Mouse (Mus musculus) kidney, adult 2 months (tissue): ENCODE results near the gene Enc1. TPM values are rescaled to one million over a fixed set of nuclear protein-coding genes. Genes with fewer than 3 reads are reported as not detected.

ENCODE experiments used
- DNase-seq: peaks from one replicate; pipeline ENCODE4 v3.0.0; 2021
- H3K27ac ChIP-seq: fragments of 200-500 bp; 2 replicates; pipeline ENCODE4 v1.5.1; 2012; ENCODE audit warnings: low read depth, low read length, control low read depth, inconsistent platforms; ENCODE audit not compliant: insufficient read depth
- H3K27me3 ChIP-seq: fragments of 200-500 bp; replicated peaks from 2 replicates; pipeline ENCODE4 v1.6.1; 2012; ENCODE audit warnings: mild to moderate bottlenecking, moderate library complexity, low read length, inconsistent platforms; ENCODE audit not compliant: control insufficient read depth, insufficient read depth
- H3K36me3 ChIP-seq: fragments of 200-500 bp; 2 replicates; pipeline ENCODE4 v1.6.1; 2012; ENCODE audit warnings: mild to moderate bottlenecking, moderate library complexity, low read length, inconsistent platforms; ENCODE audit not compliant: control insufficient read depth, insufficient read depth
- H3K4me1 ChIP-seq: fragments of 200-500 bp; 2 replicates; pipeline ENCODE4 v1.6.1; 2011; ENCODE audit warnings: low read length; ENCODE audit not compliant: control insufficient read depth, insufficient read depth
- H3K4me3 ChIP-seq: fragments of 200-500 bp; 2 replicates; pipeline ENCODE4 v1.5.1; 2011; ENCODE audit warnings: mild to moderate bottlenecking, low read depth, low read length, control low read depth; ENCODE audit not compliant: insufficient read depth
- CTCF ChIP-seq: fragments of 200-500 bp; conservative IDR thresholded peaks from 2 replicates; pipeline ENCODE4 v1.5.1; 2011; ENCODE audit warnings: low read depth, mild to moderate bottlenecking, control low read depth, low read length, moderate library complexity, mixed read lengths; ENCODE audit not compliant: insufficient read depth, insufficient read length
- POLR2A ChIP-seq: fragments of 200-500 bp; IDR thresholded peaks from one replicate; pipeline ENCODE4 v1.6.1; 2011; ENCODE audit warnings: low read depth, low read length, control low read depth
- WGBS: fragments of 180-500 bp; shearing (Covaris S2); methylation state at CpG from one replicate; pipeline ENCODE4 v1.1.7; 2018; 5-methylcytosine and 5-hydroxymethylcytosine counted together
- polyA plus RNA-seq: library from polyadenylated mRNA; depleted of rRNA; stranded (reverse); fragments of >200 nt; gene quantifications from 2 replicates; pipeline ENCODE4 v1.2.3, GENCODE M21; 2012; rRNA removed

Enc1 gene
- polyA plus RNA-seq, 1 experiment, result 3.6 TPM

DNA sequence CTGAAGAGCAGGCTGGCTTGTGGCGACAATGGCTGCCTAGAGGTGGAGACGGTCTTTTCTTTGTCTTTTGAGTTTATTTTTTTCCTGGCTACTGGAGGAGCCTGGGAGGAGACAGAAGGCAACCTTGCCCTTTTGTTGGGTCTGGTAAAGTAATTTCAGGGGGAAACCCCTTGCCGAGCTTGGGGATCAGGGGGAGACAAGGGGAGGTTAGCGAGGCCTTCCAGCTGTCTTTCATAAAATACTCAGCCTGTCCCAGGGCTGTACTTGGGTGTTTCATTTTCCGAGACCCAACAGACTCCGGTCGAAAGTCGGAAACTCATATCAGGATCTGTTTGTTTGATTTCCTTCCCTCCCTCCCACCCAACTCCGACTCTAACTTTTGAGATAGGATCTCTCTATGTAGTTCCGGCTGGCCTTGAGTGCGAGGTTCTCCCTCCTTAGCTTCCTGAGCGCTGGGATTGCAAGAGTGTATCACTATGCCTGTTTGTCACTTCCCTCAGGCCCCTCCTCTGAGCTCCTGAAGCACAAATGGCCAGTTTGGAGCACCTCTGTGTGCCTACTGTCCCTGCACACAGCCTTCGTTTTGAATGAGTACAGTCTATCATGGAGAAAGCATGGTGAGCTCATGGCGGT is 56.6 kb downstream of the Enc1 start:
- Histone ChIP-seq H3K27ac (no peak overlapping the region), H3K4me1 (peaks cover 15% of the 10 kb centered on the region), H3K27me3 (no peaks in the 10 kb centered on the region), H3K36me3 (no peaks in the 10 kb centered on the region), H3K4me3 (no peak overlapping the region)
- DNase-seq, result no peak
- WGBS, result 85% methylated on average over 14 of the region's 14 CpGs
- TF ChIP-seq POLR2A (no peak), CTCF (no peak)

DNA sequence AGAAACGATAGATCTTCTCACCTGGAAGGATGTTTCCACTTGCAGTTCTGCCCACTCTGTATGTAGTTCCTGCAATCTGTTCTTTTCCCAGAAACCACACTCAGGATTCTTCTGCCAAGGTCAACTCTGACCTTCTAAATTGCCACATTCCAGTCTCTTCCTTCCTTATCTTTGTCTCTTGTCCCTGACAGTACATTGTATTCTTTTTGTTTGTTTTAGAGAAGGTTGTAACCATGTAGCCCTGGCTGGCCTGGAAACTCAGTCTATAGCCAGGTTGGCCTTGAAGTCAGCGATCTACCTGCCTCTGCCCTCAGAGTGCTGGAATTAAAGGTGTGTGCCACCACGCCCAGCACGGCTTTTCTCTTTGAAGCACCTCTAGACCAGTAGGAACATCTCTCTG is 58.0 kb downstream of the Enc1 start:
- no peaks in the 10 kb centered on the region for H3K27me3 ChIP-seq
- 88% methylated on average over 4 of the region's 4 CpGs for WGBS
- no peaks in the 10 kb centered on the region for H3K36me3 ChIP-seq
- no peak for DNase-seq
- no peak overlapping the region for H3K27ac ChIP-seq
- no peak overlapping the region for H3K4me3 ChIP-seq
- H3K4me1 ChIP-seq, result peaks cover 15% of the 10 kb centered on the region
- TF ChIP-seq POLR2A, result no peak
- no peak for TF ChIP-seq CTCF

DNA sequence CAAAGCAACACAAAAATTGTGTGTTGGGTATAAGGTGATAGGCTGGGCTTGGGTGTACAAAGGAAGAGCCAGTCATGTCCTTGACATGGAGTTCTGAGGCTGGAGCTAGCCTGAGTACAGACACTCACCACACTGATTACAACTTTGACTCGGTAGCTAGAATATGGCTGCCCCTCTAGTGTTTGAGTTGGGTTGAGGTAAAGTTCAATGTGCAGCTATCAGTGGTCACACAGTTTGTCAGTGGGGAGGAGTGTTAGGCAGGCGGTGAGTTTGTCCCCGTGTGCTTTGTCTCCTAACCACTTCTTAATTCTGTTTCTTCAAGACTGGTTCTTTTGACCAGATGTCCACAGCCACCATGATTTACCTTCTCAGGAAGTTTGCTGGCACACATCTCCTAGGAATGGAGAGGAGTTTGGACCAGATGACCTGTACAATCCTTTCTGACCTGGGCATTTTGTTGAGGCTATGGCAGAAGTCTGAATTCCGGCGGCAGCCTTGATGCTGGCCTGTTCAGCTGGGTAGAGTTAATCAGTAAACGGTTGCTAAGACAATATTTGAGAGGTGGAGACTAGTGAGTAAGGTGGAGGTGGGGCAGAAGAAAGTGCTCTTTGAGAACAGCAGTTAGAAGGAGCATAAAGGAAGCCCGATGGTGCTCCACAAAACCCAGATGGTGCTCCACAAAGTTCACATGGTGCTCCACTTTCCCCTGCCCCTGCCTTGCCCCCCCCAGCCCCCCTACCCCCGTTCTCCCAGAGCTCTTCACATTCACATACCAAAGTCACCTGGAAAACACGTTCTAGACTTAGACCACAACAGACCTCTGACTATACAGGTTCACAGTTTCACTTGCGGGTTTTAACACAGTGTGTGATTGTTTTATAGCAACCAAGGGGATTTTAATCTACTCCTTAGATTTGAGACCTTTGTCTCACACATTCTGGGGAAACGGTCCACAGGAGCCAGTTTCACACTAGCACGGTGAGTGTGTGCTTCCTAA is 59.3 kb downstream of the Enc1 start:
- no peaks in the 10 kb centered on the region for H3K36me3 ChIP-seq
- 34% methylated on average over 12 of the region's 12 CpGs for WGBS
- no peak overlapping the region for H3K4me3 ChIP-seq
- peaks cover 15% of the 10 kb centered on the region for H3K4me1 ChIP-seq
- no peaks in the 10 kb centered on the region for H3K27me3 ChIP-seq
- H3K27ac ChIP-seq, result peak overlapping the region; percentile 76
- DNase-seq, result peak; percentile 92
- TF ChIP-seq POLR2A, result no peak
- TF ChIP-seq CTCF, result no peak

Other genes starting within 250 kb of the Enc1 start
- 0.22 and 0.49 TPM in 2 replicates for gene 1700029F12Rik, start 206.7 kb upstream of the Enc1 start, polyA plus RNA-seq
- 0.06 and 0.23 TPM in 2 replicates for gene Fam169a, start 173.8 kb upstream of the Enc1 start, polyA plus RNA-seq
- 0.92 and 1.8 TPM in 2 replicates for gene Gm6169, start 141.9 kb upstream of the Enc1 start, polyA plus RNA-seq
- gene Gfm2, start 103.2 kb upstream of the Enc1 start, polyA plus RNA-seq, result 32.1 and 32.3 TPM in 2 replicates
- 25.4 and 32.5 TPM in 2 replicates for gene Nsa2, start 103.2 kb upstream of the Enc1 start, polyA plus RNA-seq
- 149 and 205 TPM in 2 replicates for gene Hexb, start 42.7 kb upstream of the Enc1 start, polyA plus RNA-seq